Mouse (Mus musculus) megakaryocyte, embryonic 14.5 days (primary cell): Measurements from ENCODE around the gene Gm37240.

Experiments
- FLI1 ChIP-seq: IDR thresholded peaks from 2 replicates; pipeline ENCODE4 v1.6.1; 2012; ENCODE audit warnings: low read length, inconsistent platforms, mixed read lengths
- GATA1 ChIP-seq: IDR thresholded peaks from 3 replicates; pipeline ENCODE4 v1.6.1; 2012; ENCODE audit warnings: mixed read lengths, low read length, inconsistent platforms, borderline replicate concordance

- TF ChIP-seq GATA1 (no peak), FLI1 (no peak)
Observed at GRCm38 (mm10) chr3:85131878-85132277, 755.4 kb downstream of the Gm37240 start.
